Mouse (Mus musculus): ENCODE measurements around the gene 1700016C15Rik.

1700016C15Rik gene

GRCm38 (mm10) chr1:177797151-177797755, 67.6 kb downstream of the 1700016C15Rik start:
- DNase-seq: no peak
